Mouse (Mus musculus) heart, adult 11 months (tissue): ENCODE measurements at regions not wholly inside any gene's neighbourhood (a gene's known extent, or its start where the extent isn't known, plus 50 kb on each side); places are given as distances from the start of the nearest gene placed in this dataset.

ENCODE experiments used
- DNase-seq: peaks from one replicate; pipeline ENCODE4 v3.0.0; 2022

DNA sequence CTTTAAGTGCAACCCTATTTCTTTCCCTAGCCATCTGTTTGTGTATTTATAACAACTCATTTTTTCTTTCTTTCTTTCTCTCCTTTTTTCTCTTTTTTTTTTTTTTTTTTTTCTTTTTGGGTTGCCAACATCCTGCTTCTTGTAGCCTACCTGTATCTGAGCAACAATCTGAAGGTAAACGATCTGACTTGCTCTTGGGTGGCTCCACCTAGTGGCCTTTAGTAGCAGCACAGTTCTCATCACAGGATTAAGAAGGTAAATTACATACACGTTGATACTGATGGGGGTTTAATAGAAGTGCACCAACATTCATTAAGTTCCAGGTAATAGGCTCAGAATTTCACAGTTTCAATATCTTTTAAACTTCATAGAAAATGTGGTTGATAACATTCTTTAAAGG, 752.1 kb downstream of the Inhba start:
- DNase-seq, result no peak

DNA sequence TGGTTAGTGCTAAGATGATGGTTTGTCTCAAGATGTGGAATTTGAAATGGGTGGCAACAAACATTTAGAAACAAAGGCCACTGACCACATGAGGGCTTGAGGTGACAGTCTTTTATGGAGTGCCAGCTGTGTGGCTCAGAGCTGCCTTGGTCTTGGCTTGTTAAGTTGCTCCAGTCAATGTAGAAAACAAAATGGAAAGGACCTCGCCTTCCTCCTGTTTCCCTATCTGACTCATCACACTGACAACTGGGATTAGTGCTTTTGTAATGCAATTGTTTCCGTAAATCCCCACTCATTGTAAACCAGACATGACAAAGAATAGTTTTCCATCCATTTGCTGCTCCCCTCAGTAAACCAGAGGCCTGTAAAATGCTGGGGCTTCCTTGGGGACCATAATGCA, 757.8 kb downstream of the Inhba start:
- no peak for DNase-seq

DNA sequence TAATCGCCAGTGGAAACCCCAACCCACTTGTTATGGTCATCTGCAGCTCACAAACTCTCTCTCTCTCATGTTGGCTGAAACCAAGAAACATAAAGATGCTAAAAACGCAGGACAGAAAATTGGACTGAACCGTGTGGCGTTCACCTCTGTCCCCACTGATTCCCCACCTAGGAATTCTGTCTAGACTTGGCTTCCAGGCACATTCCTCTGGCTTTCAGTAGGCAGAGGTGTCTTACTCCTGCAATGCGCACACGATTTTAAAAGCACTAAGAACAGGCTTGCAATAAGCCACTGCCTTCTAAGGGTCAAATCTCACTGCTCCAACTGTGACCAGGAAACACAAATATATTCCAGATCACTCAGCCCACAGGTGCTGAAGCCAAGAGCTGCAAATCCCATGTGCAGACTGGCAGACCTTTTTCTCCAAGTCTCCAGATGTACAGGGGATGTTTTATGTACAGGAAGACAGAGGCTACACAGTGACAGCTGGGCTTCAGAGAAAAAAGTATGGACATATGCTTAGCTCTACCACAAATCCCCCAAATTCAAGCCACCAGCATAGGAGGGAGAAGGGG, 758.3 kb downstream of the Inhba start:
- DNase-seq, result no peak

DNA sequence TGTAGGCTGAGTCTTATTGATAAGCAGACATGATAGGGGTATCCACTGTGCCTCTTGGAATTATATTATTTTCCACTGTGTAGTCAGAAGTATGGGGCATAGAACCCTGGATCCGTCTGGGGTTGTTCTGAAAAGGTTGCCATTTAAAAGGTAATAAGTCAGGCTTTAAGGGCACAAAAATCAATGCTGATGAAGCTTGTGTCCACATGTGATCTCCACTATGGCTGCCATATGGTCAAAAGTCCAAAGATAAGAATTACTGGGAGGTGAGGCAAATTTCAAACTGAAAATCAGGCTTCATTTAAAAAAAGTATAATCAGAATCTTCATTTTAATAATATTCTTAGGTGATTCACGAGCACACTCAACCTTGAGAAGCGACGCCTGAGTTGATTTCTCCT, 760.2 kb downstream of the Inhba start:
- DNase-seq, result no peak

DNA sequence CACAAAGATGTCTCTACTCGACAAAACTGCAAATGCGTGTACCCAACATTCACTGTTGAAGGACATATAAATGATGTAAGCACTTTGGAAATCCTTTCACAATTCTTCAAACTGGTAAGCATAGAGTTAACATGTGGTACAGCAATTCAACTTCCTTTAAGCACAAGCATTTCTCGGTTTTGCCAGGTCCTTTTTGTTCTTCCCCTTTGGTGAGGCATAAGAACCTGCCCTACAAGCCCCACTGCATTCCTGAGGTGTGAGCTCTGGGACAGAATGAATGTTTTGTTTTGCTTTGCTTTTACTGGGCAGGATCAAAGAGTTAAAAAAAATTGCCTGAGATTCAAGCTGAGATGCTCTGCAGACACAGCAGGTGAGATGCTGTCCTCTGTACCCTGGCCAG, 793.9 kb downstream of the Inhba start:
- DNase-seq, result no peak
